Mouse (Mus musculus) G1E (cell line): ENCODE measurements at regions not wholly inside any gene's neighbourhood (a gene's known extent, or its start where the extent isn't known, plus 50 kb on each side); places are given as distances from the start of the nearest gene placed in this dataset.

Experiments
- CTCF ChIP-seq: IDR thresholded peaks from 2 replicates; pipeline ENCODE4 v1.5.1; 2012; ENCODE audit warnings: low read depth, low read length, inconsistent platforms, mixed read lengths
- GATA1 ChIP-seq: IDR thresholded peaks from 2 replicates; pipeline ENCODE4 v1.6.1; 2012; ENCODE audit warnings: borderline replicate concordance, low read length, inconsistent platforms, mixed read lengths
- TAL1 ChIP-seq: conservative IDR thresholded peaks from 2 replicates; pipeline ENCODE4 v1.6.1; 2012; ENCODE audit warnings: low read depth, low read length, inconsistent platforms, mixed read lengths

GRCm38 (mm10) chr2:78980019-78980418, 112.1 kb downstream of the Ube2e3 start:
- no peak for TF ChIP-seq CTCF
- TF ChIP-seq GATA1: no peak
- no peak for TF ChIP-seq TAL1
